Mouse (Mus musculus): ENCODE measurements at regions not wholly inside any gene's neighbourhood (a gene's known extent, or its start where the extent isn't known, plus 50 kb on each side); places are given as distances from the start of the nearest gene placed in this dataset.

DNA sequence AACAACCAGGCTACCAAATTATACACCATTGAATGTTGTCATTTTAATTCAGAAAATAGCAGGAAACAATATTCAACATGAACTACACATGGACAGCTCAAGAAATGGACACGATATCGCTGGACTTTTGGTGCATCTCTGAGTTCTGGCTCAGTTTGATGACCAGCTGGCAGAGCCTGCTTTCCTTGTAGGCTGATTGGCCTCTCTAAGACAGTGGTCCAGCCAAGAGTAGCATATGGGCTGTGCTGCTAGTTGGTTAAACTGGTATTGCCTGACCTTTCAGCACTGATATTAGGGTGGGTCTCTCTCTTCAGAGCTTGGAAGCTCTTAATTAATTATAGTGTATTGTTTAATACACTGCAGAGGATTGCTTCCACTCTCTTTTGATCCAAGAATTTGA, 705.8 kb upstream of the Ddx18 start:
- Histone ChIP-seq H3K27ac (replicated peaks) (no peak overlapping the region), H3K36me3 (no peaks in the 10 kb centered on the region), H3K9me3 (replicated peaks) (no peaks in the 10 kb centered on the region), H3K4me1 (no peaks in the 10 kb centered on the region), H3K27me3 (ENCODE audit: low read depth, poor library complexity, severe bottlenecking) (no peaks in the 10 kb centered on the region), H3K4me3 (no peak overlapping the region)
- 96% methylated on average over 2 of the region's 2 CpGs for WGBS
- no peak for DNase-seq (ENCODE audit: low spot score)

DNA sequence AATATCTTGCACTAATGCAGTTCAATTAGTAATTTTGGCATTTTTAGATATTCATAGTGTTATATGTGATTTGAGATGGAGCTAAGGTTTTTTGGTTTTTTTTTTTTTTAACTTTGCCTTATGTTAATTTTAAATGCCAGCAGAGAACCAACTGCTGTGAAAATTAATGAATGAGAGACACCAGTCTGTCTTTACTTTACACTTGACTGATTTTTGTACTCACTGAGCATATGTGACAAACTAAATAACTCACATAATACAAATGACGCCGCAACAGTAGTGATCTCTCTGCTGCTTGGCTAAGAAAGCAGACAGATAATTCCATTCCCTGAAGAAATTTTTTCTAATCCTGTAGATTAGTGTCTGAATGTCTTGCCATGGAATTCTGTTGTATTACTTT, 675.2 kb upstream of the Ddx18 start:
- Histone ChIP-seq H3K9me3 (replicated peaks) (no peaks in the 10 kb centered on the region), H3K27me3 (ENCODE audit: low read depth, poor library complexity, severe bottlenecking) (no peaks in the 10 kb centered on the region), H3K27ac (replicated peaks) (no peak overlapping the region), H3K4me1 (no peaks in the 10 kb centered on the region), H3K36me3 (no peaks in the 10 kb centered on the region), H3K4me3 (no peak overlapping the region)
- DNase-seq (ENCODE audit: low spot score) = no peak
- 94% methylated on average over 2 of the region's 2 CpGs for WGBS

DNA sequence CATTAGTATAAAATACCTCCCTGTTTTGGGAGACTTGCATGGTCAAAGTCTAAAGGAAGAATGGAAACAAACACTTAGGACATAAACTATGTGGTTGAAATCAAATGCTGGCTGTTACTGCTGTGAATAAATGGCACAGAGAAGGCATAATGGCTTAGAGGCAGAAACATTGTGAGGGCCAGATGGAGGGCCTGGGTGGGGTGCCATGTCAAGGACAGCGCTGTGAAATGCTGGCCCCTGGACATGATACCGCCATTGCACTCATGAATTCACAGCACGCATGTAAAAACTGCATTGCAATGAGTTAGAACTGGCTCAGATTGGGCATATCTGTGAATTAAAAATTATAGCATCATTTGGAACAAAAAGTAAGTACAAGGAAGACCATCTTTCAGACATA, 673.7 kb upstream of the Ddx18 start:
- no peaks in the 10 kb centered on the region for H3K4me1 ChIP-seq

DNA sequence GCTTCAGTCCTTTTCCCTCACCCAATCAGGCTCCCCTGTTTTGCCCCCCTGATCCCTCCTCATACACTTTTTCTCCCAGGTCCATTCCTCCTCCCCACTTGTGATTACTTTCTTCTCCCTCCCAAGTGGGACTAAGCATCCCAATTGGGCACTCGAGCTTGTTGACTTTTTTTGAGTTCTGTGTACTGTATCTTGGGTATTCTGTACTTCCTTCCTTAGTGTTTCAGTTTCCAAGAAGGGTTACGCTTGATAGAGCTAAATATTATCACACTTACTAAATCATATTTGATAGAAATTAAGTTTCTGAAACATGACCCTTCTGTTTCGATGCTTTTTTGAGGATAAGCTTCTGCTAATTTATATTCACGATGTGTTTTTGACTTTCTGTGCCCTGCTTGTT, 662.7 kb upstream of the Ddx18 start:
- Histone ChIP-seq H3K9me3 (replicated peaks) (no peaks in the 10 kb centered on the region), H3K4me3 (no peak overlapping the region)
- 81% methylated on average over 4 of the region's 4 CpGs for WGBS

More for the DNA sequence above, 673.7 kb upstream of the Ddx18 start:
- Histone ChIP-seq H3K9me3 (replicated peaks) (no peaks in the 10 kb centered on the region), H3K4me3 (no peak overlapping the region), H3K27ac (replicated peaks) (no peak overlapping the region), H3K27me3 (ENCODE audit: low read depth, poor library complexity, severe bottlenecking) (no peaks in the 10 kb centered on the region), H3K36me3 (no peaks in the 10 kb centered on the region)
- DNase-seq (ENCODE audit: low spot score) = no peak
- WGBS = 84% methylated on average over 3 of the region's 3 CpGs

GRCm38 (mm10) chr1:122212484-122212883, 644.7 kb upstream of the Ddx18 start:
- WGBS = 78% methylated on average over 2 of the region's 2 CpGs
- no peaks in the 10 kb centered on the region for H3K9me3 ChIP-seq (replicated peaks)
- no peak overlapping the region for H3K4me3 ChIP-seq
- H3K27me3 ChIP-seq (ENCODE audit: low read depth, poor library complexity, severe bottlenecking) = no peaks in the 10 kb centered on the region
- H3K36me3 ChIP-seq = no peaks in the 10 kb centered on the region
- DNase-seq (ENCODE audit: low spot score) = no peak
- H3K27ac ChIP-seq (replicated peaks) = no peak overlapping the region
- H3K4me1 ChIP-seq = no peaks in the 10 kb centered on the region

More for the DNA sequence above, 662.7 kb upstream of the Ddx18 start:
- Histone ChIP-seq H3K27me3 (ENCODE audit: low read depth, poor library complexity, severe bottlenecking) (no peaks in the 10 kb centered on the region), H3K4me1 (no peaks in the 10 kb centered on the region), H3K27ac (replicated peaks) (no peak overlapping the region), H3K36me3 (no peaks in the 10 kb centered on the region)
- DNase-seq (ENCODE audit: low spot score) = no peak

DNA sequence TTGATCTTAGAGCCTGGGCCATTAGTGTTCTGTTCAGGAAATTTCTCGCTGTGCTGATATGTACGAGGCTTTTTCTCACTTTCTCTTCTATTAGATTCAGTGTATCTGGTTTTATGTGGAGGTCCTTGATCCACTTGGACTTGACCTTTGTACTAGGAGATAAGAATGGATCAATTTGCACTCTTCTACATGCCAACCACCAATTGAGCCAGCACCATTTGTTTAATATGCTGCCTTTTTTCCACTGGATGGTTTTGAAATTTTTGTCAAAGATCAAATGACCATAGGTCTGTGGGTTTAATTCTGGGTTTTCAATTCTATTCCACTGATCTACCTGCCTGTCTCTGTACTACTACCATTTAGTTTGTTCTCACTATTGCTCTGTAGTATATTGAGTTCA, 640.8 kb upstream of the Ddx18 start:
- DNase-seq (ENCODE audit: low spot score) = no peak
- no peak overlapping the region for H3K27ac ChIP-seq (replicated peaks)
- WGBS = 84% methylated on average over 2 of the region's 2 CpGs
- no peaks in the 10 kb centered on the region for H3K4me1 ChIP-seq
- H3K4me3 ChIP-seq = no peak overlapping the region
- H3K9me3 ChIP-seq (replicated peaks) = no peaks in the 10 kb centered on the region
- no peaks in the 10 kb centered on the region for H3K27me3 ChIP-seq (ENCODE audit: low read depth, poor library complexity, severe bottlenecking)
- H3K36me3 ChIP-seq = no peaks in the 10 kb centered on the region

DNA sequence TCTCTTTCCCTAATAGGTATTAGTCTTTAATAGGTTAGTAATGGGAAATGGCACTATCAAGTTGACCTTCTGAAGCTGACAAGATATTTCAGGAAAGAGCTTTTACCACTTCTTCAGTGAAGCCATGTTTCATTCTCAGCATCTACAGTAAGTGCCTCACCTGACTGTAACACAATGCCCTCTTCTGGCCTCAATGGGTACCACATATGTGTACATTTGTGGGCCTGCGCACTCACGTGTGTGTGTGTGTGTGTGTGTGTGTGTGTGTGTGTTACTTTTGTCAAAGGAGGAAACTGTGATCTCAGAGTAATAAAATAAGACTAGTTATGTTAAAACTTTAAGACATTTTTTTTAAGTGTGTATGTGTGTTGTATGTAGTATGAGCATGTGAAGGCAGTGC, 601.8 kb upstream of the Ddx18 start:
- Histone ChIP-seq H3K36me3 (no peaks in the 10 kb centered on the region), H3K27me3 (ENCODE audit: low read depth, poor library complexity, severe bottlenecking) (no peaks in the 10 kb centered on the region), H3K4me3 (no peak overlapping the region), H3K27ac (replicated peaks) (no peak overlapping the region), H3K4me1 (no peaks in the 10 kb centered on the region), H3K9me3 (replicated peaks) (no peaks in the 10 kb centered on the region)
- WGBS = 86% methylated on average over 2 of the region's 2 CpGs
- no peak for DNase-seq (ENCODE audit: low spot score)

- 87% methylated on average over 1 of the region's 1 CpGs for WGBS
- no peaks in the 10 kb centered on the region for H3K4me1 ChIP-seq
Measured at GRCm38 (mm10) chr1:122161798-122162197, 594.0 kb upstream of the Ddx18 start.

GRCm38 (mm10) chr1:122141362-122141761, 573.6 kb upstream of the Ddx18 start:
- DNase-seq (ENCODE audit: low spot score) = no peak
- Histone ChIP-seq H3K36me3 (no peaks in the 10 kb centered on the region), H3K27ac (replicated peaks) (no peak overlapping the region), H3K27me3 (ENCODE audit: low read depth, poor library complexity, severe bottlenecking) (no peaks in the 10 kb centered on the region), H3K4me1 (no peaks in the 10 kb centered on the region), H3K9me3 (replicated peaks) (no peaks in the 10 kb centered on the region), H3K4me3 (no peak overlapping the region)

More at GRCm38 (mm10) chr1:122161798-122162197, 594.0 kb upstream of the Ddx18 start:
- no peak for DNase-seq (ENCODE audit: low spot score)
- Histone ChIP-seq H3K27ac (replicated peaks) (no peak overlapping the region), H3K27me3 (ENCODE audit: low read depth, poor library complexity, severe bottlenecking) (no peaks in the 10 kb centered on the region), H3K4me3 (no peak overlapping the region), H3K9me3 (replicated peaks) (no peaks in the 10 kb centered on the region), H3K36me3 (no peaks in the 10 kb centered on the region)

DNA sequence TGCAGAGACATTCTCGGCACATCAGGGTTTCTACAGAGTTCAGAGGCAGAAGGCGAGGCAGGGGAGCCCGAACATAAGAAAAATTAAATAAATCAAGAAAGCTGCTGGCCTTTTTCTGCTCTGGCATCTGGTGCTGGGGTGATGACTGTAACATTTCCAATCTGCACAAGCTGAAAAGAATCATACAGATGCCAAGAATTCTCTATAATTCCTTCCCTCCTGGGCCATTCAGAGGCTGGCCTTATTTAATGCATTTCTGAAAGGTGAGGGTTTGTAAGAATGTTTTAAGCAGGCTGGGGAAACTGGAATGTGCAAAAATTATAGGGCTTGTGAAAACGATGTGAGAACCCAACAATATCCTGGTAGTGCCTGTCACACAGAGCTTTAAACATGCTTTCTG, 556.2 kb upstream of the Ddx18 start:
- H3K9me3 ChIP-seq (replicated peaks) = no peaks in the 10 kb centered on the region
- H3K4me1 ChIP-seq = no peaks in the 10 kb centered on the region
- no peak overlapping the region for H3K4me3 ChIP-seq
- no peak for DNase-seq (ENCODE audit: low spot score)
- no peaks in the 10 kb centered on the region for H3K36me3 ChIP-seq
- H3K27me3 ChIP-seq (ENCODE audit: low read depth, poor library complexity, severe bottlenecking) = no peaks in the 10 kb centered on the region
- WGBS = 81% methylated on average over 4 of the region's 4 CpGs
- no peak overlapping the region for H3K27ac ChIP-seq (replicated peaks)

GRCm38 (mm10) chr1:122095726-122096125, 527.9 kb upstream of the Ddx18 start:
- Histone ChIP-seq H3K9me3 (replicated peaks) (no peaks in the 10 kb centered on the region), H3K4me1 (no peaks in the 10 kb centered on the region), H3K4me3 (no peak overlapping the region), H3K27me3 (ENCODE audit: low read depth, poor library complexity, severe bottlenecking) (no peaks in the 10 kb centered on the region), H3K27ac (replicated peaks) (no peak overlapping the region), H3K36me3 (no peaks in the 10 kb centered on the region)
- WGBS = 81% methylated on average over 2 of the region's 2 CpGs
- no peak for DNase-seq (ENCODE audit: low spot score)

DNA sequence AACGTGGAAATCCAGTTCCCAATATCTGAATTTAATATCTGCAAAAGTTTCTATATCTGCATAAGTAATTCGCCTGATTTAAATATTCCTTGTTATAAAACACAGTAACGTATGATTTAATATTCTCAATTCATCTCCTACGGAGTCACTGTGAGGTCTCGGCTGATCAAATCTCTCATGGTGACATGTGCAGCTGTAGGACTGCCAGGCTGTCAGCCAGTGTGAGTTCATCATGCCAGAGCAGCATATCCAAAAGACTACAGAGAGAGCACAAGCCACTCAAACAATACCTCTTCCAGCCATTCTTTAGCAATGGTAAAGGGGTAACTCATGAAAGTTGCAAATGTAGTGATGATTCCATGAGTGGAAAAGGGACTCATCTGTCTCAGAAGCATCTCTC, 514.7 kb upstream of the Ddx18 start:
- WGBS = 87% methylated on average over 5 of the region's 5 CpGs
- Histone ChIP-seq H3K4me1 (no peaks in the 10 kb centered on the region), H3K9me3 (replicated peaks) (no peaks in the 10 kb centered on the region), H3K27me3 (ENCODE audit: low read depth, poor library complexity, severe bottlenecking) (no peaks in the 10 kb centered on the region), H3K36me3 (no peaks in the 10 kb centered on the region), H3K27ac (replicated peaks) (no peak overlapping the region), H3K4me3 (no peak overlapping the region)
- no peak for DNase-seq (ENCODE audit: low spot score)

DNA sequence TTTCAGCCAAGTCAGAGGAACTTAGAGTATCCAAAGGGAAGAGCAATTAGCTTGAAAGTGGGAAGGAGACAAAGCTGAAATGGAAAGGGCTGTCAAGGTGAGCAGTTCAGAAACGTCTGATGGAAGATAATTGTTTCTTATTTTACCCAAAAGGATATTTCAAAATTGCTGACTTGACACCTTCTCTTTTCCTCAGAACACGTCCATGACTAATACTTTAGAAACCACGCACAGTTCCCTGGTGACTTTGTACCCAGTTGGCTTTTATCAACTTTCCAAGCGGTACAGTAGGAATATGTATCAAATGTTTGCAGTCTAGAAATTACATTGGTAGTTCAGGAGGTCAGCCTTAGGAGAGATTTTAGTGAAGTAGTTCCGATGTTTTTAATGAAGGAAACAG, 508.3 kb upstream of the Ddx18 start:
- Histone ChIP-seq H3K27ac (replicated peaks) (no peak overlapping the region), H3K4me1 (no peaks in the 10 kb centered on the region), H3K27me3 (ENCODE audit: low read depth, poor library complexity, severe bottlenecking) (no peaks in the 10 kb centered on the region), H3K9me3 (replicated peaks) (no peaks in the 10 kb centered on the region), H3K36me3 (no peaks in the 10 kb centered on the region), H3K4me3 (no peak overlapping the region)
- DNase-seq (ENCODE audit: low spot score) = no peak
- WGBS = 89% methylated on average over 5 of the region's 5 CpGs

- Histone ChIP-seq H3K9me3 (replicated peaks) (no peaks in the 10 kb centered on the region), H3K27ac (replicated peaks) (no peak overlapping the region), H3K4me1 (no peaks in the 10 kb centered on the region), H3K36me3 (no peaks in the 10 kb centered on the region), H3K4me3 (no peak overlapping the region), H3K27me3 (ENCODE audit: low read depth, poor library complexity, severe bottlenecking) (no peaks in the 10 kb centered on the region)
- no peak for DNase-seq (ENCODE audit: low spot score)
- WGBS = 77% methylated on average over 1 of the region's 1 CpGs
Measured at GRCm38 (mm10) chr1:122055146-122055545, 487.4 kb upstream of the Ddx18 start.

Measured in midbrain, embryonic 10.5 days (tissue).